Mouse (Mus musculus): ENCODE results near the gene Sgcd.

The Sgcd gene

DNA sequence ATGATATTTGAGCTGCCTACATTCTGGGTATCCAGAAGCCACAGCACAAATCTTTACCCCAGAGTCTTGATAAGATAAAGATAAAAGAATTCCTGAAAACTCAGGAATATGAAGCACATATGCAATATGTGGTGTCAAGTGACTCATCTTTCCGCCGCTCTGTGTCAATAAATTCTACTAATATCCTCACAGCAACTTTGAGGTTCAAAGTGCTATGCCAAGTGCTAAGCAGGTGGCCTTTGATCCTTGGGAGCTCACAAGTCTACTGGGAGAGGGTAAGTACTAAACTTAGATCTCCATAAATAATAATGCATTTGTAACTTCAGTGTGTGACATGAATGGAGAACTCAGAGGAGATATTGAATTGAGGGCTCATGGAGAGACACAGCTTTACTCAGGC, 848.9 kb downstream of the Sgcd start:
- DNase-seq (ENCODE audit: inconsistent ontology term): no peak

DNA sequence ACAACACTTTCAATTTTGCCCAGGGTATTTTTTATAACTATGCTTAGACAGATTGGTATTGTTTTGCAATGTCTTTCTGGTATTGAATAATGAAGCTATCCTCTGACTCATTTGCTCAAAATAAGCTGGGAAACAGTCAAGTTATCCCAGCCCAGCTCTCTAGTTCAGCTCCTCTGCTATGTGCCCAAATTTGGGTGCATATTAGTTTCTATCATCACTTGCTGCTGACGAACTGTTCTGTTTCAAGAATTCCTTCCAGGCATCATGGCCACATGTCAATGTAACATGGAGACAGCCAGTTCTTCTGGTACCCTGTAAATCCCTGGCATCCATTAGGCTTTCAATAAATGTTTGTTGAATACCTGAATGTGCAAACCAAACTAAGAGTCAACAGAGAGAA, 849.5 kb downstream of the Sgcd start:
- DNase-seq (ENCODE audit: inconsistent ontology term): no peak

- no peak for DNase-seq (ENCODE audit: inconsistent ontology term)
Measured at GRCm38 (mm10) chr11:47132410-47132809, 856.4 kb downstream of the Sgcd start.

- no peak for DNase-seq (ENCODE audit: inconsistent ontology term)
Measured at GRCm38 (mm10) chr11:47130432-47130831, 858.3 kb downstream of the Sgcd start.

GRCm38 (mm10) chr11:47129992-47130391, 858.8 kb downstream of the Sgcd start:
- DNase-seq (ENCODE audit: inconsistent ontology term): no peak

GRCm38 (mm10) chr11:47129166-47129565, 859.6 kb downstream of the Sgcd start:
- no peak for DNase-seq (ENCODE audit: inconsistent ontology term)

DNA sequence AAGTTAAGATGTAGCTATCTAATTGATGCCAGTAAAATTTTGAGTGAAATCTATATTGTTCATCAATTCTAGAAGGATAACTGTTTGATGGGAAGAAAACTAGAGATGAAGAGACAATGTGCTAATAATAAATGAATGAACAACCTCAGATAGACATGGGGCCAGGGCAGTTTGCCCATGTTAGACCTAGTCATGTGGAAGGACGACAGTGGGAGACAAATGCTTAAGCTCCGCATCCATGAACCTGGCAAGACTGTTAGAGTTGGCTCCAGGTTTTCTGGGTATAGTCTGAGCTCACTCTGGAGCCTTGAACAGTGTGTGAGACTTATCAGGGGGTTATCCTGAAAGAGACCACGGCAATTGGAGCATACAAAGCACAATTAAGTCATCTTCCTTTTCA, 860.4 kb downstream of the Sgcd start:
- DNase-seq (ENCODE audit: inconsistent ontology term): no peak

DNA sequence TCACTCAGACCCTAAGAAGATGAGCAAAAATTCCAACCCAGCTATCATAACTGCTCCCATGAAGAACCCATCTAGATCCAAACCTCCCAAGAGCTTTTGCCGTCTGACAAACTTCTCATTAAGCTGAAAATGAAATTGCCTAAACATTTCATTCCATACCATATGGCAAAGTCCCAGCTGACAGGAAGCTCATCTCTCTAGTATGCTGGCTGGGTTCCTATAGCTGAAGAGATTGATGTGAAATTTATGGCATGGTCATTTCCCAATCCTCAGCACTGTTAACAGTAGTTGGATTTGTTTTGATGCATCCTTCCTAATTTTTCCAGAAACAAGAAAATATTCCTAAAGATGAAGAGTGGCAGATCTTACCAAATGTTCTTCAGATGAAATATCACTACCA, 867.9 kb downstream of the Sgcd start:
- no peak for DNase-seq (ENCODE audit: inconsistent ontology term)

DNA sequence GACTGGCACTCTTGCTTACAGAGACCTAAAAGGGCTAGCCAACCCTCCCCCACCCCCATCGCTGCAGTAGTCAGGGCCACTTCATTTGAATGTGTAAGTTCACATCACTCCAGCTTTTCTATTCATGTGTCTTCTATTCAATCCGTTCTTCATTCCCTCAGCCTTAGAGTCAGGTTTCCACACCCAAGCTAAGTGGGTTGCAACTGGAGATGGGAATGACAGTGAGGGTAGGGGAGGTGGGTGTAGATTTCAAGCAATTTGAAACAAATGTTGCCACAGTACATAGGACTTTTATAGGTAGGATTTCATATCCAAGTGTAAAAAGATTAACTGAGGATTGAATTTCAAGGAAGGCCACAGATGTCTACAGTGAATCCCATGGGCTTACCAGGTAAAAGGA, 870.9 kb downstream of the Sgcd start:
- no peak for DNase-seq (ENCODE audit: inconsistent ontology term)

GRCm38 (mm10) chr11:47114366-47114765, 874.4 kb downstream of the Sgcd start:
- no peak for DNase-seq (ENCODE audit: inconsistent ontology term)

DNA sequence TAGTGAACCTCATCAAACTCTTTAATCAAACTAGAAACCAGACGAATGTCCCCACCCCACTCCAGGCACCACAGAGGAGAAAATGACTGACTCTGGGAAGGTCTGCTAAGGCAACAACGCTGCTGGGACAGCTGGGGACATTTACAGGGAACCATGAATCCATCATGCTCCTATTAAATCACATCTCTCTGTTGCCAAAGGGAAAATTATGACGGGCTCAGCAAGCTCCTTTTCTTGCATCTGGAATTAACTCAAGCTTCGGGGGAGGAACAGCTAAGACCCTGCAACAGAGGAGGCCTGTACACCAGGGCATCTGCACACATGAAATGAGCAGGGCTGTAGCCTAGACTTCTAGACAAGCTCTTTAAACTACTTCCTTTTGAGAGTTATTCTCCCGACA, 875.7 kb downstream of the Sgcd start:
- DNase-seq (ENCODE audit: inconsistent ontology term): no peak

GRCm38 (mm10) chr11:47110314-47110713, 878.5 kb downstream of the Sgcd start:
- no peak for DNase-seq (ENCODE audit: inconsistent ontology term)

DNA sequence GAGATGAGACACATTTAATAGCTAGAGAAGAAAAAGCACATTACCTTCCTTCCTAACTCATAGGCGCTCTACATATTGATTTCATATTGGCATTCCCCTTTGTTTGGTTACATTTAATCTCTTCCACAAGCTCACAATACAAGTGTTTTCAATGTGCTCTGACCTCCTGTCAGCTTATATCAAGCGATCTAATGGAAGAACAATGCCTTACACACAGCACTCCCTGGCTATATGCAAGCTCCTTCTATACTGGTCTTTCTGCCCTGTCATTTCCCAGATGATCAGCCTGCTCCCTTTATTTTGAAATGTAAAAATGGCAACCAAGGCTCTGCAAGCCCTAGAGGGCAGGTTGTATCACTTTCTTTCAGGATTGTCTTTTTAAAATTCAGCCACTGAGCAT, 881.1 kb downstream of the Sgcd start:
- DNase-seq (ENCODE audit: inconsistent ontology term): no peak

DNA sequence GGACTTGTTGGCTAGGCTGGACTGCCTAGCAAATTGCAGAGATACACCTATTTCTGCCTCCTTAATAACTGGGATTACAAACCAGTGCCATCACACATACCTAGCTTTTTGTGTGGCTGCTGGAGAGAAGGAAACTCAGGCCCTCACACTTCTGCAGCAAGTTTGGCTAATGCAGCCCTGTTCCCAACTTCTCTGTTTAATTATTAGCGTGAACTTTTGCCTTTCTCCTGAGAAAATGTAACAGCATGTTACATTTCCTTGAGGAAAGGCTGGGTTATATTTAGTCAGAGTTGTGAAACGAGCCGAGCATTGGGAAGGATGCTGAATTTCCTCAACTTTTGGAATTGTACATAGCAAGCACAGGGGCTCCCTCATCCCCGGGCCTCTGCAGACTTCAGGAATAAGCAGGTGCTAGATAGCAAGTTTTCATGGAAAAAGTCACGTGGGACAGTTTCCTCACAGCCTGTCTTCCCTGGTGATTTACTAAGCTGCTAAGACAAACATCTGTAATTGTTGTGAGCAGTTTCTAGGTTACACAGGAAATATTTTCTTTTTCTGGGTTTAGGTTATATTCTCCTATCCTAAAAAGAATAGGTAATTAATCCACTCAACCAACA, 895.4 kb downstream of the Sgcd start:
- DNase-seq (ENCODE audit: inconsistent ontology term): no peak

- no peak for DNase-seq (ENCODE audit: inconsistent ontology term)
Measured at GRCm38 (mm10) chr11:47082517-47082916, 906.3 kb downstream of the Sgcd start.

GRCm38 (mm10) chr11:47073538-47073937, 915.2 kb downstream of the Sgcd start:
- DNase-seq (ENCODE audit: inconsistent ontology term): no peak

DNA sequence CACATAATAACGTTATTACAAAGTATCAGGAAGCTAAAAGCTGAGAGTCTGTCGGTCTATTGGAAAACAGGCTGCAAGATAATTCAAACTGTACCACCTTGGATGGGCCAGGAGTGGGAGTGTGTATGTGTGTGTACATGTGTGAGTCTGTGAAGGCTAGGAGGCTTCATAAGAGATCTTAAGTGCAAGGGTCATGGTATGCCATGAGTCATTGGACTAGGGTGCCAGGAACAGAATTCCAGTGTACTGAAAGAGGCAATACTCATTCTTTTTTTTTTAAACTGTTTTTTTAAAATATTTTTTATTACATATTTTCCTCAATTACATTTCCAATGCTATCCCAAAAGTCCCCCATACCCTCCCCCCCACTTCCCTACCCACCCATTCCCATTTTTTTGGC, 917.6 kb downstream of the Sgcd start:
- DNase-seq (ENCODE audit: inconsistent ontology term): no peak

- DNase-seq (ENCODE audit: inconsistent ontology term): no peak
Measured at GRCm38 (mm10) chr11:47069769-47070384, 918.9 kb downstream of the Sgcd start.

DNA sequence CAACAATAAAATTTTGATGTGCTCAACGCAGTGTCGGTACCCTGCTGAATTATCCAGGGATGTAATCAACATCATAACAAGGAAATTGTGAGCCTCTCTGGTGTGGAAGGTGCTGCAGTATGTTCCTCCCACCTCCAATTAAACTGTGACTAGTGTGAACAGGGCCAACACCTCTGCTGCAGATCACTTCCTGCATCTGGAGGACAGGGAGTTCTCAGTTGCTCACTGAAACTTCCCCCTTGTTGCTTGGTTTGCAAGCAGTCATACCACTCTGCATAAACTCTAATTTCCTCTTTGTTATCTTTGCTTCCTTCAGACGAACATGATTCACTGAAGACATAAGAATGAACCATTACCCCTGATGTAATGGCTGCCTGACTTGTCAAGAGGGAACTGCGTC, 925.1 kb downstream of the Sgcd start:
- no peak for DNase-seq (ENCODE audit: inconsistent ontology term)

GRCm38 (mm10) chr11:47050390-47050789, 938.4 kb downstream of the Sgcd start:
- DNase-seq (ENCODE audit: inconsistent ontology term): peak; percentile 55

GRCm38 (mm10) chr11:47049756-47050155, 939.0 kb downstream of the Sgcd start:
- DNase-seq (ENCODE audit: inconsistent ontology term): no peak

DNA sequence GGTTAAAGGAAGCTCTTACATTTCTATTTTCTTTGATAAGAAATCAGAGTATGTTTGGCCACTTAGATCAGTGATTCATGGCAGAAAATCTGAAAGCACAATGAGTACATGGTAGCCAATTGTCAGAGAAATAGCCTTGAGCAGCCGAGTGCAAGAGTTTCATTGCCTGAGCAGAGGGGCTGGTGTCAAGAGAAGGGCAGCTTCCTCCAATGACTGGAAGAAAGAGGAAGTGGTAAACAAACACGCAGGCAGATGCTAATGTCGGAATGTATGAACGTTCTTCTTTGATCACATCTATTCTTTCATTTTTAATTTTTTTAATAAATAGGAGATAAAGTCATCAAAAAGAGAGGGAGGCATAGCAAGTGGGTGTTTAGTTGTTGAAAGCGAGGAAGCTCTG, 956.5 kb downstream of the Sgcd start:
- DNase-seq (ENCODE audit: inconsistent ontology term): no peak

DNA sequence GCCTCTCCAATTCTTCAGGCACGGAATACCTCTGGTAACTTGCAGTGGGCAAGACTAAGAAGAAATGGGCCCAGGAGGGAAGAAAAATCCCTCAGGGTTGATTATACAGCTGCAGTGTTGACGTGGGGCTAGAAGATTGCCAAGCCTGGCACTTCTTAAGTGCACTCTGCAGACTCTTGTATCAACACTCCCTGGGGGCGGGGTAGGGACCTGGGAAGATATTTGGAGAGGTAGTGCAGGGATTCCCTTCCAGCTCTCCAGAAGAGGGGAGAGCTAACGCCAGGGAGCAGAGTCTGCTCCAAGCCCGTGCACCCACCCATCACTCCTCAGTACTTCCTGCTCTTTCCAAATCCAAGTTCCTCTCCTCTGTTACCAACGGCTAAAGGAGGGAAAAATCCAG, 967.9 kb downstream of the Sgcd start:
- no peak for DNase-seq (ENCODE audit: inconsistent ontology term)

GRCm38 (mm10) chr11:47018139-47018538, 970.6 kb downstream of the Sgcd start:
- peak; percentile 93 for DNase-seq (ENCODE audit: inconsistent ontology term)
